Mouse (Mus musculus): ENCODE data around the gene Tmem204.

- TF ChIP-seq CTCF (IDR thresholded peaks at IDR 0.05; ENCODE audit: insufficient read depth, low read length): no peak
- no peak for TF ChIP-seq POLR2A (IDR thresholded peaks at IDR 0.05; ENCODE audit: borderline replicate concordance, extremely low read depth, low read depth, low read length)
Observed at GRCm38 (mm10) chr17:25120406-25120805, 37.0 kb upstream of the Tmem204 start, which contains the start of gene Ptx4.
